Mouse (Mus musculus): ENCODE results near the gene Cdc40. TPM values are rescaled to one million over a fixed set of nuclear protein-coding genes. Genes with fewer than 3 reads are reported as not detected.

The Cdc40 gene
- 8.1 and 9.5 TPM in 2 replicates for polyA plus RNA-seq (2012; rRNA removed)

GRCm38 (mm10) chr10:40882831-40883643 is at the start of gene Cdc40, which contains the start of gene Wasf1:
TSS of gene Cdc40 (minus strand) at chr10:40883311.
TSS of gene Wasf1 (plus strand) at chr10:40883475.

Other genes with a start within 250 kb of the Cdc40 start
- gene Mettl24, start 200.0 kb downstream of the Cdc40 start, polyA plus RNA-seq (2012; rRNA removed) = 0.29 and 0.34 TPM in 2 replicates
- gene Wasf1, start 164 bp upstream of the Cdc40 start, polyA plus RNA-seq (2012; rRNA removed) = 0.26 and 0.37 TPM in 2 replicates
- gene Gpr6, start 189.0 kb upstream of the Cdc40 start, polyA plus RNA-seq (2012; rRNA removed) = not detected in 2 replicates